Mouse (Mus musculus): ENCODE results near the gene Pfkfb3.

The Pfkfb3 gene

GRCm38 (mm10) chr2:11500666-11501065 is 53.2 kb downstream of the Pfkfb3 start:
- peak in 1 of 2 experiments; percentile 34 for DNase-seq

GRCm38 (mm10) chr2:11496601-11497031 is 57.3 kb downstream of the Pfkfb3 start:
- peak in 1 of 2 experiments; percentile 59 for DNase-seq

GRCm38 (mm10) chr2:11494841-11495255 is 59.0 kb downstream of the Pfkfb3 start:
- DNase-seq: peak; percentile 81 to 84

- DNase-seq: no peak
Measured at GRCm38 (mm10) chr2:11492855-11493254, 61.0 kb downstream of the Pfkfb3 start.

GRCm38 (mm10) chr2:11491471-11491870 is 62.4 kb downstream of the Pfkfb3 start:
- no peak for DNase-seq

GRCm38 (mm10) chr2:11490554-11490953 is 63.3 kb downstream of the Pfkfb3 start:
- DNase-seq: no peak

- DNase-seq: peak; percentile 54 to 82
Measured at GRCm38 (mm10) chr2:11483226-11483625, 70.7 kb downstream of the Pfkfb3 start.

GRCm38 (mm10) chr2:11482364-11482763 is 71.5 kb downstream of the Pfkfb3 start:
- DNase-seq: peak; percentile 32 to 62

GRCm38 (mm10) chr2:11478960-11479359 is 74.9 kb downstream of the Pfkfb3 start:
- DNase-seq: no peak

- DNase-seq: no peak
Measured at GRCm38 (mm10) chr2:11475316-11475715, 78.6 kb downstream of the Pfkfb3 start.

- DNase-seq: peak in 1 of 2 experiments; percentile 40
Measured at GRCm38 (mm10) chr2:11464661-11465099, 89.2 kb downstream of the Pfkfb3 start.

GRCm38 (mm10) chr2:11460976-11461375 is 92.9 kb downstream of the Pfkfb3 start:
- DNase-seq: no peak

- DNase-seq: no peak
Measured at GRCm38 (mm10) chr2:11458494-11458893, 95.4 kb downstream of the Pfkfb3 start.

- DNase-seq: no peak
Measured at GRCm38 (mm10) chr2:11457904-11458303, 96.0 kb downstream of the Pfkfb3 start.

GRCm38 (mm10) chr2:11448711-11449110 is 105.2 kb downstream of the Pfkfb3 start:
- DNase-seq: no peak

- no peak for DNase-seq
Measured at GRCm38 (mm10) chr2:11447865-11448264, 106.0 kb downstream of the Pfkfb3 start.

- DNase-seq: no peak
Measured at GRCm38 (mm10) chr2:11445722-11446121, 108.2 kb downstream of the Pfkfb3 start.

- no peak for DNase-seq
Measured at GRCm38 (mm10) chr2:11441864-11442263, 112.0 kb downstream of the Pfkfb3 start.

GRCm38 (mm10) chr2:11438231-11438954 is 115.5 kb downstream of the Pfkfb3 start:
- DNase-seq: no peak

- no peak for DNase-seq
Measured at GRCm38 (mm10) chr2:11436353-11436752, 117.5 kb downstream of the Pfkfb3 start.

GRCm38 (mm10) chr2:11433353-11433752 is 120.5 kb downstream of the Pfkfb3 start:
- DNase-seq: no peak

- DNase-seq: no peak
Measured at GRCm38 (mm10) chr2:11429538-11429937, 124.3 kb downstream of the Pfkfb3 start.

- no peak for DNase-seq
Measured at GRCm38 (mm10) chr2:11428621-11429020, 125.3 kb downstream of the Pfkfb3 start.

- no peak for DNase-seq
Measured at GRCm38 (mm10) chr2:11427596-11427995, 126.3 kb downstream of the Pfkfb3 start.

- DNase-seq: no peak
Measured at GRCm38 (mm10) chr2:11426379-11426778, 127.5 kb downstream of the Pfkfb3 start.
